Mouse (Mus musculus) cerebellum, adult 11-12 months (tissue): ENCODE measurements at regions not wholly inside any gene's neighbourhood (a gene's known extent, or its start where the extent isn't known, plus 50 kb on each side); places are given as distances from the start of the nearest gene placed in this dataset.

Source experiments
- DNase-seq: peaks from one replicate; pipeline ENCODE4 v3.0.0; 2022

- no peak for DNase-seq
Observed at GRCm38 (mm10) chr11:79762027-79762426, 171.0 kb downstream of the Rab11fip4 start.

- no peak for DNase-seq
Observed at GRCm38 (mm10) chr11:79760533-79760932, 169.5 kb downstream of the Rab11fip4 start.

DNA sequence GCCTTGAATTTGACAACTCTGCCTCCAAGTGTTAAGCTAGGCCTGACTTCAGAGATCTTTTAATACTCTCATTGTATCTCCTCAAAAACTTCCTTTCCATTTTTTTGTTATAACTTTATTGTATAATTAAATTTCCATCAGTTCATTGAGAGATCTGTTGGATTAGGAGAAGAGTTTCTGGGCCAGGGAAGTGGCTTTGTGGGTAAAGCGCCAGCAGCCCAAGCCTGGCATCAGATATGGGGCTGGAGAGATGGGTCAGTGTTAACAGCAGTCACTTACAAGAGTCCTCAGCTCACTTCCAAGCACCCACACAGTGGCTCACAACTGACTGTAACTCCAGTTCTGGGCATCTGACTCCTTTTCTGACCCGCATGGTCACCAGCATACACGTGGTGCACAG is 167.3 kb downstream of the Rab11fip4 start:
- DNase-seq, result no peak

- no peak for DNase-seq
Observed at GRCm38 (mm10) chr11:79757513-79758071, 166.6 kb downstream of the Rab11fip4 start.

DNA sequence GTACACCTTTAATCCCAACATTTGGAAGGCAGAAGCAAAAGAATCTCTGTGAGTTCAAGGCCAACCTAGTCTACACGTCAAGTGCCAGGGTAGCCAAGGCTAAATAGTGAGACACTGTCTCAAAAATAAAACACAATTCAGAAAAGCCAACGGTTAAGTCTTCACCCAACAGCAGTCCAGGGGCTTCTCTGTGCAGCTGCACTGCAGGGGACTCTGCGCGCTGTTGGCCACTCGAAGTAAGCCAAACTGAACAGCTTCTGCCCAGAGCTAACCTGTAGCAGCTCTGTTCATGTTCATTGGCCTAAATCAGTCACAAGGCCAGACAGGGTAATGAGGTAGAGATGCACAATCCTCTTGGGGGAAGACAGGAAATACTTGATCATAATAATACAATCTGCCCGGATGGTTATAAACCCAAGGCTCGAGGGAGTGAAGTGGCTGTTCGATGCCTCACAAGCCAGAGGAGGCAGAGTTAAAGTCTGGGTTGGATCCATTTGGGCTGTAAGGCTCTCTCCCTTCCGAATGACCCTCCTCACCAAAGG is 165.4 kb downstream of the Rab11fip4 start:
- DNase-seq, result no peak

DNA sequence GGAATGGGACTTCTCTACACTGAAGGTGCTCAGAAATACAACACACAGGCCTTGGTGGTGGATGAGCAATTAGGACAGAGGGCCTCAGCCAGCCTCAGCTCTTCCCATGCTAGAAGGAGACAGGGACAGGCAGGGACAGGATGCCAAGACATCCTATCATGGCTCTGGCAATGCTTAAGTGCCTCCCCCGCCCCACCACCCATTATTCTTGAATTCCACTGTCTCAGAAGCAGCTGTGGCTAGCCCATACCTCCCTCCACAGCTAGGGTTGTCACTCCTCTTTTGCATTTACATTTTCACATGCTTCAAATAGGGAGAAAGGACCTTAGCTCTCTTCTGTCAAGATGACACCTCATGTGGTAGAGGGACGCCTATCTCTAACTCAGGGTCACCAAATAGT is 162.5 kb downstream of the Rab11fip4 start:
- no peak for DNase-seq

GRCm38 (mm10) chr11:79752717-79753480 is 161.9 kb downstream of the Rab11fip4 start:
- DNase-seq, result no peak

- DNase-seq, result no peak
Observed at GRCm38 (mm10) chr11:79751751-79752716, 161.0 kb downstream of the Rab11fip4 start.

GRCm38 (mm10) chr11:79750943-79751342 is 159.9 kb downstream of the Rab11fip4 start:
- no peak for DNase-seq

- DNase-seq, result no peak
Observed at GRCm38 (mm10) chr11:79749755-79750434, 158.9 kb downstream of the Rab11fip4 start.

GRCm38 (mm10) chr11:79749141-79749540 is 158.1 kb downstream of the Rab11fip4 start:
- DNase-seq, result no peak

- DNase-seq, result no peak
Observed at GRCm38 (mm10) chr11:79748606-79749125, 157.7 kb downstream of the Rab11fip4 start.

GRCm38 (mm10) chr11:79747801-79748200 is 156.8 kb downstream of the Rab11fip4 start:
- no peak for DNase-seq
